Mouse (Mus musculus) cerebellum, adult 11 months (tissue): ENCODE measurements at regions not wholly inside any gene's neighbourhood (a gene's known extent, or its start where the extent isn't known, plus 50 kb on each side); places are given as distances from the start of the nearest gene placed in this dataset.

Source experiments
- DNase-seq: peaks from one replicate; pipeline ENCODE4 v3.0.0; 2022

DNA sequence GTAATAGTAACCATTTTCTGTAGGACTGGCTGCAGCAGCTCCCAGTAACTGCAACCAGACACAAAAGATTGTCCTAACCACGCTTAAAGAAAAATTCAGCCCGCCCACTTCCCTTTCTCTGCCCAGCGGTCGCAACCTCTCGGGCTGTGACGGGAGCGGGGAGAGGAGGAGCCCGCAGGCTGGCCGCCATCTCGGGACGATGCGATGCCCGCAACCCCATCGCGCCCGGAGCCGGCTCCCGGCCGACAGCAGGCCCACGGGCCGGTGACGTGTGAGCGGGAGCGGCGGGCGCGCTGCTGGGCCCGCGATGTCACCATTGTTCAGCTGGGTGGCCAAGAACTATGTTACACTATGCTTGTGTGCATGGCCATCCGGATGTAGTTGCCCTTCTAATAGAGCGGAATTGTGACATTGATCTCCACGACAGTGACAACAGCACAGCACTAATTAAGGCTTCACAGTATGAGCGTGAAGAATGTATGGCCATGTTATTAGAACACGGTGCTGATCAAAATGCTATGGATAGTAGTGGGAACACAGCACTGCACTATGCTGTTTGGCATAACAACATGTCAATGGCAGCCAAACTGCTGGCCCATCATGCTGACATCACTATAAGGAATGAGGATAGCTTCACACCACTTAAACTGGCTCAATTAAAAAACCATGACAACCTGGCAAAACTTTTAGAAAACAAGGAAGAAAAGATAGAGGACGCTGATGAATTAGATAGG, 59.2 kb upstream of the C2cd4b start:
- DNase-seq = peak; percentile 3

DNA sequence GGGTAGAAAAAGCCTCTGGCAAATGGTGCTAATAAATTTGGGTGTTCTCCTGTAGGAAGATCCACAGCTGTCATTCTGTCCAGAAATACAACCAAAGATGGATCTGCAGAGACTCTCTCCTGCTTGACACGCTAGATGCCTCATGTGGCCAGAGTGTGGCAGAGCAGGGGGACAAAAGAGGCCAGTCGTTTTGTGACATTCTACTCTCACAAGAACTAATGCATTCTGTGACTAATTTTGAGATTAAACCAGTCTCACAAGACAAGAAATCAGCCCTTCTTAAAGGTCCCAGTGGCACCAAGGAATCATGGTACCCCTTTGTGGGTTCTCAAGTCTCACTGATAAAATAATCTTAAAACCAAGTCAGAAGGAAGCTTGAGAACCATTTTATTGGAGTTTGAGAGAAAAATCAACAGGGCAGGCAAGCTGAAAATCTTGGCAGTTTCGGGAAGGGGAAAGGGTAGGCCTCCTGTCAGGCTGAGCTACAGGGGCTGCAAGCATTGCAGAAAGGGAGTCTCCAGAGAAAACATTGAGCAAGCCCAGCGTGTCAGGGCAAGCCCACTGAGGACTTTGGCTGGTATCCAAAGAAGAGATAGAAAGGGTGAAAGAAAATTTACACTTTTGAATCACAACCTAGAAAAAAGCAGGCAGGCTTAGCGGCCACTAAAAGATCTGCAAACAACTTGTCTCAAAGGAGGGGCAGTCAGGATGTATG, 50.8 kb upstream of the C2cd4b start:
- no peak for DNase-seq
